Mouse (Mus musculus): Measurements from ENCODE around the gene Smim5. TPM values are rescaled to one million over a fixed set of nuclear protein-coding genes. Genes with fewer than 3 reads are reported as not detected.
"Not testable (repeated sequence)": the region's sequence is repeated elsewhere in the genome, so short reads cannot be mapped to it uniquely, and the experiment has no call there.

Gene Smim5
- 0.64 TPM in 1 of 2 replicates, not detected in the other for polyA plus RNA-seq (2012; rRNA removed)

DNA sequence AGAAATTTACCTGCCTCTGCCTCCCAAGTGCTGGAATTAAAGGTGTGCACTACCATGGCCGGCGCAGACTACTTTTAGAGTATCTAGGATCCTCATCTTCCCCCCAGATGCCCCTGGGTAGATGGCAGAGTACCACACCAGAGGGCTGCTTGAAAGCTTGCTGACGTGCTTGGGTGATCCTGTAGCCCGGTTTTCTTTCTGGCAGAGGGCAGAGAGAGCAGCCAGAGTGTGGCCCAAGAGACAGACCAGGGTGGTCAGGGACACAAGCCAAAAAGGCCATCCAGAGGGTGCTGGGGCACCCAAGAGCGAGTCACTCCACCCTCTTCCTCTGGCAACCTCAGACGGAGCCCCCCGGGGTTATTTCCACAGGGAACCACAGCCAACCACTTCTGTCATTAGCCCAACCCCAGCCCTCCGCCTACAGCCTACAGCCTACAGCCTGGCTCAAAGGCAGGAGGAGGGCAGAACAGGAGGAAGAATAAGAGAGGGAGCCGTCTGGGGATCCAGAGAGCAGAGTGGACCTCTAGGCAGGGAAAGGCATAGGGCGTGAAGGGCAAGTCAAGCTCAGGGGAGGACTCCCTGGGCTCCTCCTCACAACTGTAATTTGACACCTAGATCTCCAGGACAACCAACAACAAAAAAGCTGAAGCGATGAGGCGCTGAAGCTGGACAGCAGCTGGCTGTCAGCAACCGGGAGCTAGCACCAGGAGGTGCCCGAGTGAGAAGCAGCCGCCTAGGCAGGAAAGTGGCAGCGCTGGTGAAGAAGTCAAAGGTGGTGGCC is at the start of gene Smim5:
Gene Smim5 (plus strand): TSS at position 481 of the 781 bp plus-strand sequence.
- no peak for DNase-seq (ENCODE audit: extremely low spot score in 1 of 2, low spot score in 1 of 2)

- DNase-seq (ENCODE audit: extremely low spot score in 1 of 2, low spot score in 1 of 2) = peak; percentile 8 to 50
Observed at GRCm38 (mm10) chr11:115854674-115855073, 45.1 kb upstream of the Smim5 start.

DNA sequence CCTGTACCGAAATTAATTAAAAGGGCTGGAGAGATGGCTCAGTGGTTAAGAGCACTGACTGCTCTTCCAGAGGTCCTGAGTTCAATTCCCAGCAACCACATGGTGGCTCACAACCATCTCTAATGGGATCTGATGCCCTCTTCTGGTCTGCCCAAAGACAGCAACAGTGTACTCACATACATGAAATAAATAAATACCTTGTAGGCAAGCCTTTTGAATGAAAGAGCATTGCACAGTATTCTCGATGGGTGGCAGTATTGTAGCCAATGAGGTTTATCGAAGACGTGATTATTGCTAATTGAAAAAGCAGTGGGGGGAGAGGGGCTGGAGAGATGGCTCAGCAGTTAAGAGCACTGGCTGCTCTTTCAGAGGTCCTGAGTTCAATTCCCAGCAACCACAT is 42.6 kb upstream of the Smim5 start:
- not testable (repeated sequence) for DNase-seq (ENCODE audit: extremely low spot score in 1 of 2, low spot score in 1 of 2)

DNA sequence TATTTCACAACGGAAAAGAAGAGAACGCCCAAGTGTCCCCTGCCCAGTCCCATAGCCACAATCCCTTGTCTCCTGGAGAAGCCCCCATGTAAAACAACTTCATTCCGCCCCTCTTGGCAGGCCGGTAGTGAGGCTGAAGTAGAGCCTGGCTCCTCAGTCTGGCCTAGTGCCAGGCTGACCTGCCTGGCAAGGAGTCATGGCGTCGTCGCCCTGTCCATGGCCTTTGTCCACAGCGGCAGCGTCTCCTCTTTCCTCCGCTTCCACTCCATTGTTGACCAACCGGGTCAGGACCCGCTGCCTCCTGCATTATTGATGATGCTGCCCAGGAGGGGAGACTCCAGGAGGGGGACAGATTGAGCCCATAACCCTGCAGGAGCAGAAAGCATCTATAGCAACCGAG is 41.8 kb upstream of the Smim5 start:
- no peak for DNase-seq (ENCODE audit: extremely low spot score in 1 of 2, low spot score in 1 of 2)

DNA sequence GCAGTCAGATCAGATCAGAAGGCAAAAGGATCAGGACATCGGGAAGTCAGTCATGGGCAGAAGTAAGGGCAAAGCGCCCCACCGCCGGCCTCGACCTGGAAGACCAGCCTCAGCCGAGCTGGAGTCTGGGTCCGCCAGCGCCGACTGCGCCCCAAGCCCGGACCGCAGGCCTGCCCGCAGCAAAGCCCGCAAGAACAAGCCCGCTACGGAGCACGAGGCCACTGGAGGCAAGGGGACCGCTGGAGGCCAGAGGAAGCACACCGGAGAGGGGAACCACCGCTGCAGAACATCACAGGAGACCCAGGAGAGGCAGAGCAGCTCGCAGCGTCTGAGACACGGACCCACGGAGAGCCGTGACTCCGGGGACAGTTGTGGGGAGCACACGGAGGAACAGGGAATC is 41.4 kb upstream of the Smim5 start, which contains the start of gene Myo15b:
Gene Myo15b (plus strand): TSS at position 53 of the 400 bp plus-strand sequence.
- DNase-seq (ENCODE audit: extremely low spot score in 1 of 2, low spot score in 1 of 2) = no peak

- DNase-seq (ENCODE audit: extremely low spot score in 1 of 2, low spot score in 1 of 2) = peak in 1 of 2 experiments; percentile 76
Observed at GRCm38 (mm10) chr11:115859143-115859945, 40.4 kb upstream of the Smim5 start.

DNA sequence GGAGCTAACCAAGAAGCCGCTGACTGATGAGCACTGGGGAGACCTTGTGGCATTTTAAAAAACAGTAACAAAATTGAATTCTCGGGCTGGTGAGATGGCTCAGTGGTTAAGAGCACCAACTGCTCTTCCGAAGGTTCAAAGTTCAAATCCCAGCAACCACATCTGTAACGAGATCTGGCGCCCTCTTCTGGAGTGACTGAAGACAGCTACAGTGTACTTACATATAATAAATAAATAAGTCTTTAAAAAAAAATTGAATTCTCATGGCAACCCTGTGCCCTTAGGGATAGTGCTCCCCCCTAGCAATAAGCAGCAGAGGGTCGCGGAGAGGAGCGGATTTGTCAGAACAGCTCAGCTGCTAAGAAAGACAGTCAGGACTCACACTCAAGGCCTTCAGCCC is 35.9 kb upstream of the Smim5 start:
- DNase-seq (ENCODE audit: extremely low spot score in 1 of 2, low spot score in 1 of 2) = no peak

- no peak for DNase-seq (ENCODE audit: extremely low spot score in 1 of 2, low spot score in 1 of 2)
Observed at GRCm38 (mm10) chr11:115869393-115869792, 30.4 kb upstream of the Smim5 start.

DNA sequence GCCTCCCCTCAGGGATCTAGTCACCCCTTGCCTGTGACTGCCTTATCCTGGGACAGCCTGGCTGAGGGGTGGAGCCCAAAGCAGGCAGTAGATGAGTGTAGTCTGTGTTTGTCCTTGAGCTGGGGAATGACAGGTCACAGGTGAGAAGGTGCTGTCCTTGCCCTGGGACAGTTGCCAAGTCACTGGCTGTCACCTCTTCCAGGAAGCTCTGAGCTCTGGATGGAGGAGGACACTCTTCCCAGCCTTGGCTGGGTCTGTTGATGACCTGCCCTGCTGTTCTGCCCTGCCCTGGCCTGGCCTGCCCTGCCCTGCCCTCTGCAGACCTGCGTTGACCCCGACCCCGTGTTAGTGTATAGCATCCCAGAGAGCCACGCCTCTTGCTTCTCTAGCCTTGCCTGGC is 27.3 kb upstream of the Smim5 start:
- no peak for DNase-seq (ENCODE audit: extremely low spot score in 1 of 2, low spot score in 1 of 2)

- no peak for DNase-seq (ENCODE audit: extremely low spot score in 1 of 2, low spot score in 1 of 2)
Observed at GRCm38 (mm10) chr11:115875935-115876334, 23.8 kb upstream of the Smim5 start.

- no peak for DNase-seq (ENCODE audit: extremely low spot score in 1 of 2, low spot score in 1 of 2)
Observed at GRCm38 (mm10) chr11:115876438-115876837, 23.3 kb upstream of the Smim5 start.

DNA sequence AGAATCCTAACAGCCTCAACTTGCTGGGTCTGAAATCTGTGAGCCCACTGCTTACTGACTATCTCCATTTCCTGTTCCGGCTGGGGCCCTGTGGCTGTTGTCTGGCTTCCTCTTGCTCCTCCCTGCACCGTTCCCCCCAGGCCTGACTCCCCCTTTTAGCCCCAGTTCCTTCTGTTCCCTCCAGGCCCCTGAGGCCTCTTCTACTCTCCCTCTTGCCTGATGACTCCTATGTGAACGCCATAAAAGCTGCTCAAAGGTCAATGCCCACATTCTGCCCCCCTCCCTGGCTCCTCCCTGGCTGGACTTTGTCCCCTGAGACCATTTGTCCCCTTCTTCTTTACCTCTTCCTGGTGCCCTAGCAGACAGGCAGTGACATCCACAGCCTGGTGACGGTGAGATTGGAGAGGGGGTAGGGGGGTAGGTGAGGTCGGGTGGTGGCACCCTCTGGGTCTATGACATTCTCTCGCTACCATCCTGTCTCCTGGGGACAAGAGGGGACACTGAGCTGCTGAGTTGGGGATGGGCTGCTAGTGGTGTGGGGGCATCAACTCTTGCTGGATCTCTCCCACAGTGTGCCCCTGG is 22.5 kb upstream of the Smim5 start:
- DNase-seq (ENCODE audit: extremely low spot score in 1 of 2, low spot score in 1 of 2) = no peak

- no peak for DNase-seq (ENCODE audit: extremely low spot score in 1 of 2, low spot score in 1 of 2)
Observed at GRCm38 (mm10) chr11:115878071-115878470, 21.7 kb upstream of the Smim5 start.

- DNase-seq (ENCODE audit: extremely low spot score in 1 of 2, low spot score in 1 of 2) = no peak
Observed at GRCm38 (mm10) chr11:115881002-115881401, 18.8 kb upstream of the Smim5 start.

GRCm38 (mm10) chr11:115883251-115883650 is 16.5 kb upstream of the Smim5 start:
- DNase-seq (ENCODE audit: extremely low spot score in 1 of 2, low spot score in 1 of 2) = no peak

GRCm38 (mm10) chr11:115884361-115884760 is 15.4 kb upstream of the Smim5 start:
- DNase-seq (ENCODE audit: extremely low spot score in 1 of 2, low spot score in 1 of 2) = no peak

DNA sequence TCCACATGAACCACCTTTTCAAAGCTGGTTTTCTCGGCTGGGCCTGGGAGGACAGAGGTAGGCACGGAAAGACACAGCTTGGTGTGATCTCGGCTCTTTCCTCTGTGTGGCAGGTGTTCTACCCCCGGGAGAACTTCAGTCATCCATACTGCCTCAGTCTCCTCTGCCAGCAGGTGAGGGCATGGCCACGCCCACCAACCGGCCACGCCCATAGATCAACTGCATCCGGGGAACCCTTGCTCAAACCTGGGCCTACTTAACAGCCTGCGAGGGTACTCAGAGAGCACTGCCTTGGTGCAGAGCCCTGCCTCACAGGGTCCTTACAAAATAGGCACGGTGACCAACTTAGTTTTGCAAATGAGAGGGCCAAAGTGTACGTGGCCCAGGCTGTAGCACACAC is 14.5 kb upstream of the Smim5 start:
- DNase-seq (ENCODE audit: extremely low spot score in 1 of 2, low spot score in 1 of 2) = no peak

GRCm38 (mm10) chr11:115886446-115886845 is 13.3 kb upstream of the Smim5 start:
- no peak for DNase-seq (ENCODE audit: extremely low spot score in 1 of 2, low spot score in 1 of 2)

GRCm38 (mm10) chr11:115888020-115888419 is 11.7 kb upstream of the Smim5 start:
- DNase-seq (ENCODE audit: extremely low spot score in 1 of 2, low spot score in 1 of 2) = no peak

- no peak for DNase-seq (ENCODE audit: extremely low spot score in 1 of 2, low spot score in 1 of 2)
Observed at GRCm38 (mm10) chr11:115889159-115889558, 10.6 kb upstream of the Smim5 start.

DNA sequence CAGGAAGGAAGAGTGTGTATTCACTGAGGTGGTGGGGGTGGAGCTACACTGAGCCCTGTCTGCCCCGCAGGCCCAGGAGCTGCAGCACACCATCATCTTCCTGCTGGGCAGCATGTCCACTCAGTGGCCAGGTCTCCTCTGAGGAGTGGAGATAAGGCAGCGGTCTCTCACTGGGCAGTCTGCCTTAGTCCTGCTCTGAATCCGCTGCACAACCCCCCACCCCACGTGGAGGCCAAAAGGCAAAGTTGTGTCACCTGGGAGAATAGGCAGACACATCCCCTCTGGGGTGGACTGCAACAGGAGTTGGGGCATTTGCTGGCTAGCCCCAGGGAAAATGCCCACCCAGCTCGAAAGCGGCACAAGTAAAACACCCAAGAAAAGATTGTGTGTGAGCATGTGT is 7.6 kb upstream of the Smim5 start:
- DNase-seq (ENCODE audit: extremely low spot score in 1 of 2, low spot score in 1 of 2) = no peak

All from frontal cortex, adult 2 months (tissue).